Mouse (Mus musculus) C2C12 (cell line): ENCODE measurements around the gene Rnf166.

Experiments
- CTCF ChIP-seq: IDR thresholded peaks from one replicate; pipeline ENCODE4 v1.5.1; 2011; ENCODE audit not compliant: control insufficient read depth, insufficient read depth, insufficient read length
- MYOD1 ChIP-seq: IDR thresholded peaks from one replicate; pipeline ENCODE4 v1.6.1; 2011; ENCODE audit warnings: low read depth; ENCODE audit not compliant: control insufficient read depth, insufficient read length
- MYOG ChIP-seq: IDR thresholded peaks from one replicate; pipeline ENCODE4 v1.6.1; 2011; ENCODE audit not compliant: control insufficient read depth, insufficient read length; ENCODE audit errors: extremely low read depth
- USF1 ChIP-seq: IDR thresholded peaks from one replicate; pipeline ENCODE4 v1.6.1; 2011; ENCODE audit warnings: low read depth, mild to moderate bottlenecking, control low read depth, moderate library complexity

DNA sequence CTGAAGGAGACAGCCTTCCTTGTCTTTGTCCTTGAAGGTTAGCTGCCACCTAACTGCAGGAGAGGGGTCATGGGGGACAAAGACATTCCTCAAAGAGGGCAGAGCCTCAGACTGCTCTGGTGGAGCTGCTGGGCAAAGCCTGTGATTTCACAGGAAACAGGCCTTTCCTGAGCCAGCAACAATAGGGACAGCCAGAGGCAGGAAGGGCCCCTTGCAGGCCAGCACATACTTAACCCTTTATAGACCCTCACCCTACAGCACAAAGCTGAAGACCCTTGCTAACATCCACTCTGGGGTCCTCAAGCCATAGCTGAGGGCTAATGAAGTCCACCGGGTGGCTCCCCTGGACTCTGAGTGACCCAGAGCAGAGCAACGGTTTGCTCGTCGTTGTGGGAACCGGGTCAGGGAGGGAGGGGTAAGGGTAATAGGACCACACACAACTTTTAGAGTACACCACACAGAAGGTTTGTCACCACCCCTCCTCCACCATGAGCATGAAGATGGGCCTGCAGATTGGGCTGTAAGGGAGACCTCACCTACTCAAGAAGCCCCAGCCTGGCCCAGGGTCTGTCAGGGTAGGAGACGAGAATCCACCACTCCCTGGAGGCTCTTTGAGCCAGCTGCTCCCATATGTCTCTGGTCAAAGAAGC is 41.8 kb upstream of the Rnf166 start:
- TF ChIP-seq CTCF (no peak), USF1 (no peak), MYOD1 (no peak), MYOG (no peak)
